Mouse (Mus musculus) small intestine, adult 2 months (tissue): ENCODE results near the gene Sh3tc1.

ENCODE experiments used
- CTCF ChIP-seq: fragments of 200-500 bp; IDR thresholded peaks from 2 replicates; pipeline ENCODE4 v1.5.1; 2012; ENCODE audit warnings: low read depth, mild to moderate bottlenecking, control low read depth, inconsistent platforms, low read length, moderate library complexity, mixed read lengths; ENCODE audit not compliant: insufficient replicate concordance, insufficient read length; ENCODE audit errors: extremely low read depth
- POLR2A ChIP-seq: fragments of 200-500 bp; IDR thresholded peaks from 2 replicates; pipeline ENCODE4 v1.6.1; 2012; ENCODE audit warnings: low read depth, mild to moderate bottlenecking, control low read depth, inconsistent platforms, low read length, moderate library complexity

DNA sequence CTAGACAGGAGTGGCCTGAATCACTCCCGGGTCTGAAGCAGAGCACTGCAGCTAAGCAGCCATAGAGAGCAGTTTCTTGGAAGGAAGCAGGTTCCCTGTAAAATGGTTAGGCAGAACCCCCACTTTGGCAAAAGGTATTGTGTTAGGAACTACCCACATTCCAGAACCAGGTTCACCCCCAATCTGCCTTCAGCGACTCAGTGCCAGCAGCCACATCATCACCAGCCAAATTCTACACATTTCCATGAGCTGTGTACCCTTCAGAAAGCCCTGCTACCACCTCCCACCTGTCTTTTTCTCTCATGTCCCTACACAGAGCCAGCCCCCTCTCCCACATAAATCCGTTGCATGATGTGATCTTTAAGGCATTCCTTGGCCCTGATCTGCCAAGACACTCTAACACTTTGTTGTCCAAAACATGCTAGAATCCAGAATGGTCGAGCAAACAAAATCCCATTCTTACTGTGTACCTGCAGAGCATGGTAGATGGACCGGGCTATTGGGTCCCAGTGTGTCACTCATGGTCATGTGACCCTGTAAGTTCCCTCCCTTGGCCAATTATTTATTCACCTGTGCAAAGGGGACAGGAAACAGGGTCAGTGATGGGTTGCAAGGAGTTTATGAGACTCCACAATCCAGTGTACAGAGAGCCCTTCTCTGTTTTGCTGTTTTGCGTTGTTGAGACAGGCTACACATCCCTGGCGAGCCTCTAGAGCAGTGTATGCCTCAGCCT, 4.4 kb upstream of the Sh3tc1 start:
- TF ChIP-seq CTCF, result no peak
- TF ChIP-seq POLR2A, result no peak
